Mouse (Mus musculus): ENCODE measurements at regions not wholly inside any gene's neighbourhood (a gene's known extent, or its start where the extent isn't known, plus 50 kb on each side); places are given as distances from the start of the nearest gene placed in this dataset.

GRCm38 (mm10) chrX:10984894-10985293 is 270.1 kb downstream of the Mid1ip1 start:
- Histone ChIP-seq H3K9ac (no peak overlapping the region), H3K4me3 (no peak overlapping the region), H3K27ac (no peak overlapping the region), H3K4me2 (no peak overlapping the region), H3K36me3 (no peaks in the 10 kb centered on the region), H3K4me1 (replicated peaks) (no peaks in the 10 kb centered on the region), H3K9me3 (no peaks in the 10 kb centered on the region), H3K27me3 (no peaks in the 10 kb centered on the region)
- 95% methylated on average over 7 of the region's 7 CpGs for WGBS
- ATAC-seq (ENCODE audit: low FRiP score): no peak

GRCm38 (mm10) chrX:10991871-10992210 is 277.0 kb downstream of the Mid1ip1 start:
- peak overlapping the region; percentile 44 for H3K4me2 ChIP-seq
- peak; percentile 40 for ATAC-seq (ENCODE audit: low FRiP score)

GRCm38 (mm10) chrX:10992211-10993004 is 277.6 kb downstream of the Mid1ip1 start:
- peak; percentile 80 for ATAC-seq (ENCODE audit: low FRiP score)
- peak overlapping the region; percentile 86 for H3K27ac ChIP-seq
- no peaks in the 10 kb centered on the region for H3K36me3 ChIP-seq
- H3K9me3 ChIP-seq: no peaks in the 10 kb centered on the region
- H3K4me2 ChIP-seq: peak overlapping the region; percentile 44
- 14% methylated on average over 19 of the region's 19 CpGs for WGBS
- no peaks in the 10 kb centered on the region for H3K27me3 ChIP-seq
- peak overlapping the region; percentile 39; the same call in 1 of the 2 replicates for H3K9ac ChIP-seq
- H3K4me1 ChIP-seq (replicated peaks): peaks cover 24% of the 10 kb centered on the region
- 0 out of 2 replicates have a peak overlapping the region, but pooled peaks have one; percentile 5 for H3K4me3 ChIP-seq

More at GRCm38 (mm10) chrX:10991871-10992210, 277.0 kb downstream of the Mid1ip1 start:
- no peak overlapping the region for H3K4me3 ChIP-seq
- no peaks in the 10 kb centered on the region for H3K27me3 ChIP-seq
- H3K9me3 ChIP-seq: no peaks in the 10 kb centered on the region
- peak overlapping the region; percentile 86 for H3K27ac ChIP-seq
- WGBS: 35% methylated on average over 6 of the region's 6 CpGs
- H3K9ac ChIP-seq: peak overlapping the region; percentile 39; the same call in 1 of the 2 replicates
- peaks cover 24% of the 10 kb centered on the region for H3K4me1 ChIP-seq (replicated peaks)
- no peaks in the 10 kb centered on the region for H3K36me3 ChIP-seq

GRCm38 (mm10) chrX:10993005-10993377 is 278.2 kb downstream of the Mid1ip1 start:
- peak overlapping the region; percentile 44 for H3K4me2 ChIP-seq
- no peaks in the 10 kb centered on the region for H3K9me3 ChIP-seq
- H3K4me1 ChIP-seq (replicated peaks): peaks cover 24% of the 10 kb centered on the region
- whole genome bisulfite sequencing: 25% methylated on average over 6 of the region's 6 CpGs
- ATAC-seq (ENCODE audit: low FRiP score): peak; percentile 73
- H3K9ac ChIP-seq: peak overlapping the region; percentile 35; the same call in 1 of the 2 replicates
- H3K27me3 ChIP-seq: no peaks in the 10 kb centered on the region
- H3K36me3 ChIP-seq: no peaks in the 10 kb centered on the region
- H3K4me3 ChIP-seq: 0 out of 2 replicates have a peak overlapping the region, but pooled peaks have one; percentile 5
- H3K27ac ChIP-seq: peak overlapping the region; percentile 86

- Histone ChIP-seq H3K27ac (no peak overlapping the region), H3K36me3 (no peaks in the 10 kb centered on the region), H3K9me3 (no peaks in the 10 kb centered on the region), H3K9ac (no peak overlapping the region), H3K4me2 (no peak overlapping the region), H3K27me3 (no peaks in the 10 kb centered on the region), H3K4me3 (no peak overlapping the region), H3K4me1 (replicated peaks) (peaks cover 24% of the 10 kb centered on the region)
- no peak for ATAC-seq (ENCODE audit: low FRiP score)
Observed at GRCm38 (mm10) chrX:10994910-10995309, 280.1 kb downstream of the Mid1ip1 start.

- H3K9me3 ChIP-seq: no peaks in the 10 kb centered on the region
- H3K4me2 ChIP-seq: no peak overlapping the region
- no peaks in the 10 kb centered on the region for H3K27me3 ChIP-seq
- no peak overlapping the region for H3K4me3 ChIP-seq
- no peaks in the 10 kb centered on the region for H3K36me3 ChIP-seq
- no peak overlapping the region for H3K9ac ChIP-seq
- no peak overlapping the region for H3K27ac ChIP-seq
- ATAC-seq (ENCODE audit: low FRiP score): no peak
- 84% methylated on average over 3 of the region's 3 CpGs for WGBS
- no peaks in the 10 kb centered on the region for H3K4me1 ChIP-seq (replicated peaks)
Observed at GRCm38 (mm10) chrX:11001180-11001579, 286.4 kb downstream of the Mid1ip1 start.

GRCm38 (mm10) chrX:11039278-11039677 is 259.8 kb upstream of the H2al1a start:
- no peak overlapping the region for H3K27ac ChIP-seq
- no peaks in the 10 kb centered on the region for H3K27me3 ChIP-seq
- no peak overlapping the region for H3K9ac ChIP-seq
- no peaks in the 10 kb centered on the region for H3K9me3 ChIP-seq
- no peaks in the 10 kb centered on the region for H3K4me1 ChIP-seq (replicated peaks)
- ATAC-seq (ENCODE audit: low FRiP score): no peak
- H3K4me3 ChIP-seq: no peak overlapping the region
- no peaks in the 10 kb centered on the region for H3K36me3 ChIP-seq
- H3K4me2 ChIP-seq: no peak overlapping the region

- Histone ChIP-seq H3K27ac (no peak overlapping the region), H3K4me3 (no peak overlapping the region), H3K4me1 (replicated peaks) (no peaks in the 10 kb centered on the region), H3K27me3 (no peaks in the 10 kb centered on the region), H3K36me3 (no peaks in the 10 kb centered on the region), H3K9ac (no peak overlapping the region), H3K9me3 (no peaks in the 10 kb centered on the region), H3K4me2 (no peak overlapping the region)
- 96% methylated on average over 3 of the region's 3 CpGs for WGBS
- ATAC-seq (ENCODE audit: low FRiP score): no peak
Observed at GRCm38 (mm10) chrX:11046769-11047168, 252.3 kb upstream of the H2al1a start.

GRCm38 (mm10) chrX:11082171-11082570 is 216.9 kb upstream of the H2al1a start:
- Histone ChIP-seq H3K9me3 (no peaks in the 10 kb centered on the region), H3K36me3 (no peaks in the 10 kb centered on the region)
- 67% methylated on average over 3 of the region's 3 CpGs for WGBS

GRCm38 (mm10) chrX:11082845-11083244 is 216.2 kb upstream of the H2al1a start:
- H3K9me3 ChIP-seq: no peaks in the 10 kb centered on the region
- H3K36me3 ChIP-seq: no peaks in the 10 kb centered on the region
- H3K4me2 ChIP-seq: no peak overlapping the region
- H3K27ac ChIP-seq: no peak overlapping the region
- no peak overlapping the region for H3K4me3 ChIP-seq
- peaks cover 10% of the 10 kb centered on the region; the same call in 1 of the 2 replicates for H3K4me1 ChIP-seq (replicated peaks)
- no peak for ATAC-seq (ENCODE audit: low FRiP score)
- WGBS: 86% methylated on average over 3 of the region's 3 CpGs
- no peak overlapping the region for H3K9ac ChIP-seq
- H3K27me3 ChIP-seq: no peaks in the 10 kb centered on the region

More at GRCm38 (mm10) chrX:11082171-11082570, 216.9 kb upstream of the H2al1a start:
- Histone ChIP-seq H3K27ac (no peak overlapping the region), H3K4me1 (replicated peaks) (peaks cover 10% of the 10 kb centered on the region; the same call in 1 of the 2 replicates), H3K4me3 (no peak overlapping the region), H3K9ac (no peak overlapping the region), H3K4me2 (no peak overlapping the region), H3K27me3 (no peaks in the 10 kb centered on the region)
- ATAC-seq (ENCODE audit: low FRiP score): no peak

GRCm38 (mm10) chrX:11086257-11087072 is 212.6 kb upstream of the H2al1a start:
- Histone ChIP-seq H3K4me1 (replicated peaks) (peaks cover 10% of the 10 kb centered on the region; the same call in 1 of the 2 replicates), H3K9ac (no peak overlapping the region), H3K27me3 (no peaks in the 10 kb centered on the region), H3K9me3 (no peaks in the 10 kb centered on the region), H3K4me2 (no peak overlapping the region), H3K4me3 (no peak overlapping the region), H3K27ac (no peak overlapping the region), H3K36me3 (no peaks in the 10 kb centered on the region)
- 49% methylated on average over 7 of the region's 7 CpGs for WGBS
- no peak for ATAC-seq (ENCODE audit: low FRiP score)

GRCm38 (mm10) chrX:11087913-11088312 is 211.1 kb upstream of the H2al1a start:
- no peak for ATAC-seq (ENCODE audit: low FRiP score)
- Histone ChIP-seq H3K9ac (no peak overlapping the region), H3K4me3 (no peak overlapping the region), H3K4me1 (replicated peaks) (peaks cover 10% of the 10 kb centered on the region; the same call in 1 of the 2 replicates), H3K36me3 (no peaks in the 10 kb centered on the region), H3K9me3 (no peaks in the 10 kb centered on the region), H3K27ac (no peak overlapping the region), H3K4me2 (peak overlapping the region; percentile 31; the same call in 1 of the 2 replicates), H3K27me3 (no peaks in the 10 kb centered on the region)
- 10% methylated on average over 14 of the region's 14 CpGs for WGBS
